Mouse (Mus musculus): ENCODE data around the gene Ksr1. TPM values are rescaled to one million over a fixed set of nuclear protein-coding genes. Genes with fewer than 3 reads are reported as not detected.

Ksr1 gene
- polyA plus RNA-seq, 1 experiment: 55.3 TPM

GRCm38 (mm10) chr11:79150301-79150700 lies 4.1 kb upstream of the Ksr1 start:
- 70% methylated on average over 3 of the region's 3 CpGs for WGBS
- DNase-seq (ENCODE audit: low read depth, low spot score): no peak

- no peak for DNase-seq (ENCODE audit: low read depth, low spot score)
- 85% methylated on average over 4 of the region's 4 CpGs for WGBS
These were observed 3.1 kb upstream of the Ksr1 start for GRCm38 (mm10) chr11:79149295-79149694.

- 84% methylated on average over 4 of the region's 4 CpGs for WGBS
- DNase-seq (ENCODE audit: low read depth, low spot score): no peak
These were observed 2.6 kb upstream of the Ksr1 start for GRCm38 (mm10) chr11:79148783-79149182.

- DNase-seq (ENCODE audit: low read depth, low spot score): no peak
- under 1% methylated on average over 59 of the region's 62 CpGs for WGBS
These were observed 633 bp downstream of the Ksr1 start for GRCm38 (mm10) chr11:79145283-79146265.

GRCm38 (mm10) chr11:79144741-79145140 lies 1.5 kb downstream of the Ksr1 start:
- no peak for DNase-seq (ENCODE audit: low read depth, low spot score)
- 22% methylated on average over 1 of the region's 1 CpGs for WGBS

GRCm38 (mm10) chr11:79144043-79144591 lies 2.1 kb downstream of the Ksr1 start:
- DNase-seq (ENCODE audit: low read depth, low spot score): no peak

GRCm38 (mm10) chr11:79143322-79143721 lies 2.9 kb downstream of the Ksr1 start:
- 74% methylated on average over 3 of the region's 3 CpGs for WGBS
- DNase-seq (ENCODE audit: low read depth, low spot score): no peak

More at GRCm38 (mm10) chr11:79144043-79144591, 2.1 kb downstream of the Ksr1 start:
- WGBS: 81% methylated on average over 2 of the region's 2 CpGs

GRCm38 (mm10) chr11:79142381-79142780 lies 3.8 kb downstream of the Ksr1 start:
- no peak for DNase-seq (ENCODE audit: low read depth, low spot score)
- WGBS: 78% methylated on average over 11 of the region's 11 CpGs

- no peak for DNase-seq (ENCODE audit: low read depth, low spot score)
- 45% methylated on average over 11 of the region's 11 CpGs for WGBS
These were observed 4.7 kb downstream of the Ksr1 start for GRCm38 (mm10) chr11:79141235-79142109.

GRCm38 (mm10) chr11:79140511-79140888 lies 5.7 kb downstream of the Ksr1 start:
- WGBS: 90% methylated on average over 6 of the region's 6 CpGs
- no peak for DNase-seq (ENCODE audit: low read depth, low spot score)

- 76% methylated on average over 11 of the region's 11 CpGs for WGBS
- DNase-seq (ENCODE audit: low read depth, low spot score): no peak
These were observed 6.2 kb downstream of the Ksr1 start for GRCm38 (mm10) chr11:79139878-79140510.

GRCm38 (mm10) chr11:79138621-79139020 lies 7.6 kb downstream of the Ksr1 start:
- no peak for DNase-seq (ENCODE audit: low read depth, low spot score)
- WGBS: 73% methylated on average over 6 of the region's 6 CpGs

GRCm38 (mm10) chr11:79137245-79137644 lies 9.0 kb downstream of the Ksr1 start:
- 82% methylated on average over 5 of the region's 5 CpGs for WGBS
- no peak for DNase-seq (ENCODE audit: low read depth, low spot score)

- 67% methylated on average over 7 of the region's 7 CpGs for WGBS
- DNase-seq (ENCODE audit: low read depth, low spot score): no peak
These were observed 10.4 kb downstream of the Ksr1 start for GRCm38 (mm10) chr11:79135685-79136360.

GRCm38 (mm10) chr11:79135105-79135503 lies 11.1 kb downstream of the Ksr1 start:
- WGBS: 89% methylated on average over 13 of the region's 13 CpGs
- no peak for DNase-seq (ENCODE audit: low read depth, low spot score)

- WGBS: 32% methylated on average over 13 of the region's 13 CpGs
- no peak for DNase-seq (ENCODE audit: low read depth, low spot score)
These were observed 11.6 kb downstream of the Ksr1 start for GRCm38 (mm10) chr11:79134416-79135104.

GRCm38 (mm10) chr11:79133961-79134360 lies 12.2 kb downstream of the Ksr1 start:
- 92% methylated on average over 9 of the region's 9 CpGs for WGBS
- DNase-seq (ENCODE audit: low read depth, low spot score): no peak

GRCm38 (mm10) chr11:79133051-79133450 lies 13.2 kb downstream of the Ksr1 start:
- no peak for DNase-seq (ENCODE audit: low read depth, low spot score)
- WGBS: 90% methylated on average over 5 of the region's 5 CpGs
